Mouse (Mus musculus): Measurements from ENCODE around the gene Npepps.

DNA sequence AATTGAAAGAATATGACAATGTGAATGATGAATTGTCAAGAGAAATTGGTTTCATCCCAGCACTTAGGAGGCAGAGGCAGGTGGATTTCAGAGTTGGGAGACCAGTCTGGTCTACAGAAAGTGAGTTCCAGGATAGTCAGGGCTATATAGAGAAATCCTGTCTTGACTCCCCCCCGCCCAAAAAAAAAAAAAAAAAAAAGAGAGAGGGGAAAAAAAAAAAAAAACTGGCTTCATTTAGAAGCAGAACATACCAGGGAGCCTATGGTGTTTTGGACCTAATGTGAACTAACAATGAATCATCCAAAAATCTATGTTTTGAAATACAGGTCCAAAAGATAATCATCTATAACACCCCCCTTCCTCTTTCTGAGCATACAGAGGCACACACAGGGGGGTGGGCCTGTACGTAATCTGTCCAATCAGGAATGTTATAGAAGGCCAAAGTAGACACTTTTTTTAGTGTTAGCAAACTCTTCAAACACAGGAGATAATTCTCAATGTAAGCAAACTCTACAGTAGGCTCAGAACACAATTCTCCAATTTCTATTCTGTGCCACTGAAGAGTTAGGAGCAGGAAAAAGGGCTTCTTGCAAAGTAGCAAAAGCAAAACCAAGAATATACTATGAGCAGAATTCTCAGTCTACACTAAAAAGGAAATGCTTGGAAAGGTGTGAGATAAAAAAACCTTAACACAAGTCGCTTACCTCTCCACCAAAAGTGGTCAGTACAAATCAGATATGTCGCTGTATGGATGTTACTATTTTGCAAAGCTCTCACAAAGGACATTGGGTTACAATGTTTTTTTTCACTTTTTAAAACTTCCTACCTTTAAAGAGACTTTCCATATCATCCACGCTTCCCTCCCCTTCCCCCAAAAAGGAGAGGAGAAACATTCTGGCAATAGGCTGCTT, 94.5 kb downstream of the Npepps start:
- no peak for TF ChIP-seq CTCF (IDR thresholded peaks at IDR 0.05; ENCODE audit: borderline replicate concordance, insufficient read depth, low read depth, low read length)
- no peak for TF ChIP-seq POLR2A (IDR thresholded peaks at IDR 0.05; ENCODE audit: borderline replicate concordance, insufficient read depth, low read length)

Measured in cerebellum, adult 2 months (tissue).